Mouse (Mus musculus): ENCODE results near the gene Tgm6.

Gene Tgm6

DNA sequence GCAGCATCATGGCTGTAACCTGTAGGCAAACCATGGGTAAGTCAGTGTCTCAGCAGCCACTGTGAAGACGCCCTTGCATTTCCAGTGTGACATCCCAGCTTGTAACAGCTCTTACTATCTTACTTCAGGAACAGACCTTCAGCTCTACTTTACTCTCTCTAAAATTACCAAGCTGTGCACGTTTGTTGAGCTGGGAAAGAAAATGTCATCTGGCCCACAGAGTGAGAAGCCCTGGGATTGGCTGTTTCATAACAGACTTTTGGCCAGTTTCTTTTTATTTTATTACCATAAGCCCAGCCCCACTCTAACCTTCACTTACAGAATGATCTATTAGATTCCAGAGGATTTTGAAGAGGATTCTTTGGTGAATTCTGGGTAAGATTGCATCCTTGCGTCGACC, at the start of gene Tgm6:
Tgm6 (plus strand) TSS at position 301 of the 400 bp plus-strand sequence.
- no peak for DNase-seq

DNA sequence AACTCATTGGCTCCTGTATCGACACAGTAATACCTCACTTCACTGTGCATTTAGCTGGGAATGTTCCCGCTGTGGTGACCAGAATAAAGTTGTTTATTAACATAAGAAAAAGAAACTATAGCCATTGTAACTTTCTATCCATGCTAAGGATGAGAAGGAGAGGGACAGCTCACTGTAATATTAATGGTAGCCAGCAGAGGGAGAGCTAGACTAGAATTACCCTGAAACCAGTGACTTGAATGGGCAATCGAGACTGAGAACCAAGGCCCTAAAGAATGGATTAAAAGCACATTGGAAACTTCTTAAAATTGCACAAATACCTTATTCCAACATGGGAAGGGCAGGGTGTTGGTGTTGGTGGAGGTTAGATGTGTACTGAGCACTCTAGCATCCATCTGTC, 44.0 kb upstream of the Tgm6 start:
- peak; percentile 37 for DNase-seq

DNA sequence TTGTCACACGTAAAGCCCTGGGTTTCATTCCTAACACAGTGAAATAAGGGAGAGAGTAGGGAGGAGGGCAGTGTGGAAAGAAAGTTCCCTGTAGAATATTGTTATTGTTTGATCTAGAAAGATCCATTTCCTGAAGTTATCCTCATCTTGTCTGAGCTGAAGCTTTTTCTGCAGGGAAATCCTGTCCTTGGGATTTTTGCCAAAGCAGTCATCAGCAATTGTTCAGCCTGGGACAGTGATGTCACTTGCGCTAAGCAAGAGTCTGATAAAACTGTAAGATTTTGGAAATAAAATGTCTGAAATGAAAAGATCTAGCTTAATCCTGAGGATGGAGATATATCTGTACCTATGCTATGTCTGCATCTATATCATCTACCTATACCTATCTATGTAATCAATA, 41.8 kb upstream of the Tgm6 start:
- no peak for DNase-seq

DNA sequence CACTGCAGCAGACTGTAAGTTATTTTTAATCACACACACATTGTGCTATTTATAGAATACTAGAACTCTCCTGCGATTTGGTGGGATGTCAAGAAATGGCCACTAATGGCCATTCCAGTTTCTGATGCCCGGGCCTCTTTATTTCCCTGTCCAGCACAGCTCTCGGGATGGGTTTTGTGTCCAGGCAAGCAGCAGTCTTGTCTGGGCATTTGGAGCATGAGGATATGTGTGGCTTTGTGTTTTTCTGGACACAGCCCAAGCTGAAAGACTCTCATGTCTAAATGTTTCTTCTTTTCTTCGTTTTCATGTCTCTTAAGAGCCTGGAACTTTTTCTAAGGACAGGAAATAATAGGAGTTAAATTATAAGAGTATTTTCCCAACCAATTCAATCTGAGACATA, 588 bp downstream of the Tgm6 start:
- no peak for DNase-seq

DNA sequence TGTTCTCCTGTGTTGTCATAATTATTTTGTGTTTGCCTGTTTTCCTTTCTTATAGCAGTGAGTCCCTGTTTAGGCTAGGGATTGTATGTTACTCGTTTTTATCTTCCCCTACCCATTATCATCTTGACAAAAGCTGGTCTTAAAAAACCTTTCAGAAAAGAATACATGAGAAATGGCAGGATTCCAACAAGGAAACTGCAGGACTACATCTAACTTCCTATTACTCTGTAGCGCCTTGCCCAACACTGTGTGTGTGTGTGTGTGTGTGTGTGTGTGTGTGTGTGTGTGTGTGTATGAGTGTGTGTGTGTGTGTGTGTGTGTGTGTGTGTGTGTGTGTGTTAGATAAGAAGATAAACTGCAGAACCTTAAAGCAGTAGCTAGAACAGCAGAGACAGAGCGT, 1.2 kb downstream of the Tgm6 start:
- DNase-seq: no peak

DNA sequence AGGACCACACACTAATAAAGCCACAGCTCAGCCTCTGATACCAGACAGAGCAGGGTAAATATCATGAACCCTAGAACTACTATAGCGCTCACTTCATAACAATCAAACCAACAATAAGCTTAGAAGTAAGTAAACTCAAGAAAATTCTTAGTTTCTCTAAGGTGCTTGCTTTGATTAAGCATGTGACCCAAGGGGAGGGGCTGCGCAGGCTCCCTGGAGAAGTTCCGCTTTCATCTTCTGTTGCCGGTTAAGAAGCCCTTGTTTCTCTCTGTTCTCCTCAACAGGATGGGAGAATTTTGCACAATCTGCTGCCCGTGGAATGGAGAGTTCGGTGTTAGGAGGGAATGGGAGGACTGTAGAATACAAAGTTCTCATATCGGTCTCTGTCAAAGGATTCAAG, 6.4 kb downstream of the Tgm6 start:
- DNase-seq: no peak

DNA sequence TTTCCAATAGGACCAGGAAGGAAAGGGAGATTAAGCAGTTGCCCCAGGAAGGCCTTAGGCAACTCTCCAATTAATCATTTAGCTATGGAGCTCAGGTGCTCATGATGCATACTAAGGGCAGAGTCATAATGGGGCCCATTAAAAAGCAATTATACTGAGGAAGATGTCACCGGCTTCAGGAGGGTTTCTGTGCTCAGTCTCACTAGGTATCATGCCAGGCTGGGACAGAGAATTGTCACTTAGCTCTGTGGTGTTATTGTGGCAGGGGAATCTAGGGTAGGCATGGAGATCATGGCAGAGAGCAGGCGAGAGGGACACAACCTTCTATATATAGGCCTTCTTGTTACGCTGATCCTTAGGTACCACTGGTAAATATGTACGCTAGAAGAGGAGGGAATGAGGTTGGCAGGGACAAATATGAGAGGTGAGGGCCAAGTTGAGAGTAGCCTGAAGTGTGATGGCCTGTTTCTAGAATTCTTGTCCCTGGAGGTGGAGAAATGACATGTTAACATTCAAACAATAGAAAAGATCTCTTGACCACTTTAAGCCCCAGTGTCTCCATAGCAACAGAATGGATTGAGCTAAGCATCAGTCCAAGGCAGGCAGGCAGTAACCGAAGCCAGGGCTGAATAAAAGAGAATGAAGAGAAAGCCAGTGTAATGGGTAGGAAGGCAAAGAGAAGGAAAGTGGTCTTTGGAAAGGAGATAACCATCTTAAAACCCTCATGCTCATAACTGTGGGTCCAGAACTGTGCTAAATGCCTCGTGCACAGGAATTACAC, 13.3 kb downstream of the Tgm6 start:
- DNase-seq: no peak

DNA sequence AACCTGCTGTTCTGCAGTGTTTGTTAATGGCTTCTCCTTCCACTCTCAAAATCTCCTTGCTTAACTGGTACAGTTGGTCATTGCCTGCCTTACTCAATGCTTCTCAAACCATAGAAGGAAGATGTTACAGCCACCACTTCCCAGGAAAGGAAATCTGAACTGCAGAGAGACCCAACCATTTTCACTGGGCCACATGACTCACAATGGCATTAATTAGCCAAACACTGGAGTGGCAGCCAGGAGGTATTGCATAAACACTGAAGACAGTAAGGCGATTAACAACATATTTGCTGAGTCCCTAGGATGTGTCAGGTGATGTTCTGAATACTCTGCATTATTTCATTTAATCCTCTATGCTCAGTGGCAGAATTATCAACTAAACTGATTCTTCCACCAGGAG, 13.9 kb downstream of the Tgm6 start:
- DNase-seq: no peak

DNA sequence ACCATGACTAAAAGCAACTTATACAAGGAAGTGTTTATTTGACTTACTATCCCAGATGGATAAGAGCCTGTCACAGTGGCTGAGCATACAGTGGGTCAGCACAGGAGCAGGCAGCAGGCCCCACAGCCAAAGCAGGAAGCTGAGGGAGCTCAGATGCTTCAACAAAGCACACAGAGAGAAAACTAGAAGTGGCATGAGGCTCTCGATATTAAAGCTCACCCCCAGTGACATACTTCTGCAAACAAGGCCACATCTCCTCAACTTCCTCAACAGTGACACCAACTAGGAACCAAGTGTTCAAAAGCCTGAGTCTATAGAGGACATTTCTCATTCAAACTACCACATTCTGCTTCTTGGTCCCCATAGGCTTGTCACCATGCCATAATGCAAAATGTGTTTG, 17.5 kb downstream of the Tgm6 start:
- DNase-seq: no peak

DNA sequence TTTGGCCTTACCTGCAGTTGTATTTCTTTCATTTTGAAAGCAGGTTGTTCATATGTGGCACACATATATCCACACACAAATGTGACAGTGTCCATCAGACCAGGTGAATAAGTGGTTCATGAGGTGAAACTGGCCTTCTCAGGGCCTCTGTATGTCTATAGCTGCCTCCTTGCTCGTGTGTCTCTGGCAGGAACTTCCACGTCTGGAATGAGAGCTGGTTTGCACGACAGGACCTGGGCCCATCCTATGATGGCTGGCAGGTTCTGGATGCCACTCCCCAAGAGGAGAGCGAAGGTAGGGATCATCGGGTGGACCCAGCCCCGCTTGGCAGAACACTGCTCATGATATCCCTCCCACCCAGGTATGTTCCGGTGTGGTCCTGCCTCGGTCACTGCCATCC, 30.8 kb downstream of the Tgm6 start:
- no peak for DNase-seq

DNA sequence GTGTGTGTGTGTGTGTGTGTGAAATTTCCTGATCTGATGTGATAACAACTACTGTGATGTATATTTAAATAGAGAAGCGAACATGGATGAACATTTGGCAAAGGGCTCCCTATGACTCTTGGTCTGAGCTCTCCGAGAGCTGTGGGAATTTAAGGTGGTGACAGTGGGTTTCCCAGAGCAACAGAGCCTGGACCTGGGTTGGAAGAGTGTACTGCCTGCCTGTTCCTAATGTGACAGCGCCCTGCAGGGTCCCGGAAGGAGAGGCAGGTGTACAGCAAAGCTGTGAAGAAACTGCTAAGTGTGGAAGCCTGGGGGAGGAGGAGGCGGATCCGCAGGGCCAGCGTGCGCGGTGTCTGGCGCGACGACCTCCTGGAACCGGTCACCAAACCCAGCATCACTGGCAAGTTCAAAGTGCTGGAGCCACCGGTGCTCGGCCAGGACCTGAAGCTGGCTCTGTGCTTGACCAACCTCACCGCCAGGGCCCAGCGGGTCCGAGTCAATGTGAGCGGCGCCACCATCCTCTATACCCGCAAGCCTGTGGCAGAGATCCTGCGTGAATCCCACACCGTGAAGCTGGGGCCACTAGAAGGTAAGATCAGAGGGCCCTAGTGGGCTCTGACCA, 32.6 kb downstream of the Tgm6 start:
- DNase-seq: no peak

DNA sequence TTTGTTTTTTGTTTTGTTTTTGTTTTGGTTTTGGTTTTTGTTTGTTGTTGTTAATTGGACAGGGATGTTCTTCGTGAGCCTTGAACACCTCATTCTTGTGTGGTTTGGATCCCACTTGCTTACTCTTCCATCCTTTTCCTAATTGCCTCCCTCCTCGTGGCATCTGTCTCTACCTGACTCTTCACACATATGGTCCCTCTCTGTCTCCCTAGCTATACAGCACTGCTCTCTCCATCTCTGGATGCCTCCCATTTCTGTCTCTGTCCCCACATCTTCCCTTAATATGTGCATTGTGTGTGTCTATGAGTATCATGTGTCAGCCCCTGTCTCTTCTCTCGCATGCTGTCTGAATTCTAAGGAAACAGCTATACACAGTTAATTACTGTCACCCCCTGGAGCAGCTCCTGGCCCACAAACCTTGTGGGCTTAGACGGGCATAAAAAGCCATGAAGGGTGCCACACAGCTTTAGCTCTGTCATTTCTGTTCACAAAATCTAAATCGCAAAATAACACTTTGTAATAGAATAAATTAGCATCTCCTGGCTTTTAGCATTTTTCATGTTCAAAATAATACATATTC, 34.0 kb downstream of the Tgm6 start:
- no peak for DNase-seq

DNA sequence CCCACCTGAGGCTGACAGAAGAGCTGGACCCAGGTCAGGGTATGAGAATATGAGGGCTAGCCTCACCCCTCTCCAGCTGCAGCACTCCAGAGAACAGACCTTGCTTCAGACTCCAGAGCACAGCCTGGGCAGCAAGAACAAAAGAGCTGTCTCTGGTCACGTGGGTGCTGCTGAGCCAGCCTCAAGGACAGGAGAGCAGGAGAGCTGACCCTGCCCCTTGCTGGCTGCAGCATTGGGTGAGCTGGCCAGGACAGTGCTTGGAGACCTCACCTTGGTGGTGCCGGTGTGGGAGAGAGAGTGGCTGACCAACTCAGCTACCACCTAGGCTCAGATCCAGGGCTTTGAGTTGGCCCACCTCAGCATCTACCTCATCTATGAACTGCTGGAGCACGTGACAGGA, 43.0 kb downstream of the Tgm6 start:
- DNase-seq: no peak

DNA sequence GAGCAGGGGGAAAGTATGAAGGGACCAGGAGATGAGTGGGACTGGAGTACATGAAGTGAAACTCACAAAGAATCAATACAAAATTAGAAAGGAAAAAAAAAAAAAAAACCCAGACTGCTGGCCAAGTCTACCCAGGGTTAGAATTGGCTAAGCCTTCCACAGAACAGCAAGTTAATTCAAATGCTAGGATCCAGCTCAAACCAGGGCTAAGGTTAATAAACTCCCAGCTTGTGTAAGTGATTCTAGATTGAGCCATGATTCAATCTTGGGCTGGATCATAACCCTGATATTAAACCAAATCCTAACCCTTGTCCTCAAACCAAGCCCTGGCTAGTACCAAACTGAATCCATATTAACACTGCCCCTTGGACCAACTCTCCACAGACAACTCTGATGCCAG, 43.6 kb downstream of the Tgm6 start:
- no peak for DNase-seq

DNA sequence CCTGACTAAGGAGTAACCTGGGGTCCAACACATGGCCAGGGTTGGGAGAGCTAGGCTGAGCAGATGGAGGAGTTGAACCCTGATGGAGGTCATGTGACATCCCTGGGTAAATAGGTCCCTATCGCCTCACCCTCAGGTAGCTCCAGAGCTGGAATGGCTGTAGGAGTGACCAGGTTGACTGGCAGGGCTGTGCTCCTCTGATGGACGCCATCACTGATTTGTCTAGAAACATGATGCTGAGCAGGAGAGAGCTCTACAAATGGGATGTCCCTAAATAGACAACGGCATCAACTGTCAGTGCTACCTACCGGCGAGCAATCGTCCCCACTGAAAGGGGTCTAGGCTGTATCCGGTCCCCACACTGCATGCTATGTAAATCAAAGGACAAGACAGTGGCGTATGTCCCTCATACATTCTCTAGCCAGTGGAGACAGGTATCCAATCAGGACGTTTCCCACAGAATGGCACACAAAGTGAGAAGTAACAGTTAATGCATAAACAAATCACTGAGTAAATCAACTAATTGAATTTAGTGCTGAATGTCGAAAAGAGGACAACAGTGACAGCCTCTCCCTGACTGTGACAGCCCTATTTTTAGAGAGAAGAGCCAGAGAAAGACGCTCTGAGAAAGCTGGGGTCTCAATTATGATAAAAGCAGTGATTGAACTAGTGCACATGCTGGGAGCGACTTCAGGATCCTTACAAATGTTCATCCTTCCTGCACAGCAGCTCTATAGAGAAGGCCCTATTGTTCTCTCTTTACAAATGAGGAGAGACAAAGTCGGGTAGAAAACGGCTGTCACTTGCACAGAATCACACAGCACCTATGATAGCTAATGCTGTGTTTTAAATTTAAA, 45.2 kb downstream of the Tgm6 start:
- DNase-seq: no peak

DNA sequence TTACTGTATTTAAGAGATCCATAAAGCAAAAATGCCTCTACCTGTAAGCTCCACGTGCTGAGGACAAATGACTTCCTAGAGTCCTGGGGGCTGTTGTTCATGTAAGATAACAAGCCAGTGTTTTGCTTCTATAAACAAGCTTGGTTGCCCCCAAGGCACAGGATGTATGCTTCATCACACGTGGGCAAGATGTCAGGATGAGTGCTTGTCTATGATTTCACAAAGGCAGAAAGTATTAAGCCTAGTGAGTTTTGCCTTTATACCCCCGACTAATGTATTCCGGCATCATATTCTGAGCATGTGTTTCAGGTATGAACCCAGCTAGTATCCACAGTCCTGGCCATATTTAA, 45.8 kb downstream of the Tgm6 start:
- no peak for DNase-seq

DNA sequence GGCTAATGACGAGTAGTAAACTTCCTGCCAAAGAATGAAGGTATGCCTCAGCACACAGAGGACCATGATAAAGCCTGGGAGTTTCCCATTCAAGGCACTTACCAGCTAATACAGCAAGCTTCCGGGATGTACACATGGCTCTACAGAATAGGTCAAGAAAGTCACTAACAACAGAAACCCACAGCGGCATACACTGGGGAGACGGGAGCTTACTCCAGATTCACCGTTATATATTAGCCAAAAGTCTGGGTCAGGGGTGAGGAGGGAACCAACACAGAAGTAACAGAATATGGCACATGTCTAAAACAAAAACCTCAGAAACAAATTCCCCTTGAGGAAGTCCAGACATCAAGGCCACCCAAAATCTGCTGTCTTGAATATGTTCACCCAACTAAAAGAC, 50.5 kb downstream of the Tgm6 start:
- DNase-seq: no peak

DNA sequence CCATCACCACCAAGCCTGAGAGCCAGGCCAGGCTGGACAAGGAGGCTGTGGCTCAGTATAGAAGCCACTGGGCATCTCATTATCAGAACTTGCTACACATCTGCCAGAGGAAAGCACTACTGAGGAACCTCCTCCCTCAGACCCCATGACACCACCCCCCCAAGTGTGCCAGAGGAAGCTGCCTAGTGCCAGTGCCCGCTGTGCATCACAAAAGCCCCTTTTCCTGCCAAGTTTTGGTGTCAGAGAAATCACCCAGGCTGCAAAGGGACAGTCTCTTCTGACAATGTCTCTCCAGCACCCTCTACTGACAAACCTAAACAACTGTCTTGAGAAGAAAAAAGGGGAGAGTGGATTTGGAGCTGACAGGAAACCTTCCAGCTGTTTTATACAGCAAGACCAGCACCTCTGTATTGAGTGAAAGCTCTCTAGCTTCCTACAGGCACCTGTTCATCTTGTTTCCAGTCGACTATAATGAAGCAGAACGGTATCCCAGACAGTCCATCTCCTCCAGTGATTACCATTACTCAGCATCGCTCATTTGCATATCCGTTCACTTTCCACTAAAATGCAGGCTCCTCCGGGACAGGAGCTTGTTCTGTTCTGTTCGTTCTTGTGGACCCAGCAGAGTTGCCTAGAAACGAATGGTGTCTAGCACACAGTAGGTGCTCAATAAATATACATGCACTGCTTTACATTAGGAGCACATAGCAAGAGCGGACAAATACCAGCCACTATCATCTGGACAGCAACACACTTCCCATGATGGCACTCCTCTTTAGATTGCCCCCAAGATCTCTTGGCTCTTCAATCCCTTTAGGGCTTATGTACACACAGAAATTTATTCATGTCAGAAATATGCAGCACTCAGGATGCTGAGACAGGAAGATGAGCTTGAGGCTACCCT, 54.3 kb downstream of the Tgm6 start:
- peak; percentile 56 for DNase-seq

DNA sequence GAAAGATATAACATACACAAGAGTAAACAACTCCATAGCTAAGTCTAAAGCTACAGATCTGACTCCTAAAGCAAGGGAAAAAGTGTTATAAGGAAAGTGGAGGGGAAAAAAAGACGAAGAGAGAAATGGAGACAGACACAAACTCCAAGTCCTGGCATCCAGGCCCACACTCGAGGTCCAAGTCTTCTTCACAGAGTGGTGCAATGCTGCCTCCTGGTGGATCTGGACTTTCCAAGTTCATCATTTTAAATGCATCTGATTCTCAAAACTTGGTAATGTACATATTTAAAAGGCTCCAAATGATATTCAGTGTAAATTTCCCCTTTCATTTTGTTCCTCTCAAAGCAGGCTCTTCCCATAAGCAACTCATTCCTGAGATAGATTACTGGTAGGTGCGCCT, 55.6 kb downstream of the Tgm6 start:
- DNase-seq: peak; percentile 67

DNA sequence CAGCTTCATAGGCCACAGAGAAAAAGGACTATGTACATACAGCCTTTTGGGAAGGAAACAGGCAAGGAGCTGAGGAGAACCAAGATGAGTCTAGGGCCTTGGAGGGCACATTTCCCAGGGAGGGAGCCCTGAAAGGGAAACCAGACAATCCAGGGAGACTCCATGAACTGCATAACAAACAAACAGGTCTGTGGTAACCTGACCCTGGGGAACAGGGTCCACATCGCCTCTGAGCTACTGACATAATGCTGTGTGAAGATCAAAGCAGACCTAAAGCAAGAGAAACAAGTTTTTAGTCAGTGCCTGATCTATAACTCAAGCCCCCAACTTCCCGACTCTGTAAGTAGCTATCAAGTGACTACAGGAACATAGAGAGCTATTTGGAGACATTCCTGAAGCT, 59.5 kb downstream of the Tgm6 start:
- no peak for DNase-seq

DNA sequence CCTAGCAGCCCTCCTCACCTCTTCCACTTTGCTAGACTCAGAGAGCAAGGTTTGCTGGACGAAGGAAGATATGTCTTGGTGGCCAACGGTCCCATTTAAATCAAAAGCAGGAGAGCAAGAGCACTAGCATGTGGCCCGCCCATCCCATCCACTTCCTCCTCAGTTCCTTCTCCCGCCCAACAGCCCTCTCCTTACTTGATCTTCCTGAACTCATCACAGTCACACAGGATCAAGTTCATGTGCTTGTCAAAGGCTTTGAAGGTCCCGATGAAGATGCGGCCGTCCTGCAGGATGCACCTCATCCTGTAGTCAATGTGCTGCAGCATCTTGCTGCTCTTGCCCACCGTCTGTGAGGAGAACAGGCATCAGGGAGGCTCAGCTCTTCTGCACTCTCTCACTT, 64.6 kb downstream of the Tgm6 start:
- no peak for DNase-seq

DNA sequence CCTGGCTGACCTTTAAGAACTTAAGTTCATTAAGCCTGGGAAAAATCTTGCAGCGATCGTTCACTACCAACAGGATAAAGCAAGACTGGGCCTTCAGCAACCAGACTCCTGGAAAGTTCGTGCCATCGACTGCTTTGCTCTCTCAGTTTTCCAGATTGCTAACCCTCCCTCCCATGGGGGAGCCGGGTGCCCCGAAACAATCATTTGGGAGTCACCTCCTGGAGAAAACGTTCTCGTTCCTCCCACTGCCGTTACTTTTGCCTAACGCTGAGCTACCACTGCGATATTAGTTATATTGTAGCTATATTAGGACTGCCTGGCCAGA, 66.1 kb downstream of the Tgm6 start:
- no peak for DNase-seq
